Mouse (Mus musculus): Measurements from ENCODE around the gene Rassf1. TPM values are rescaled to one million over a fixed set of nuclear protein-coding genes. Genes with fewer than 3 reads are reported as not detected.

Gene Rassf1
- 14.2 and 15.7 TPM in 2 replicates for polyA plus RNA-seq (2012; rRNA removed)

DNA sequence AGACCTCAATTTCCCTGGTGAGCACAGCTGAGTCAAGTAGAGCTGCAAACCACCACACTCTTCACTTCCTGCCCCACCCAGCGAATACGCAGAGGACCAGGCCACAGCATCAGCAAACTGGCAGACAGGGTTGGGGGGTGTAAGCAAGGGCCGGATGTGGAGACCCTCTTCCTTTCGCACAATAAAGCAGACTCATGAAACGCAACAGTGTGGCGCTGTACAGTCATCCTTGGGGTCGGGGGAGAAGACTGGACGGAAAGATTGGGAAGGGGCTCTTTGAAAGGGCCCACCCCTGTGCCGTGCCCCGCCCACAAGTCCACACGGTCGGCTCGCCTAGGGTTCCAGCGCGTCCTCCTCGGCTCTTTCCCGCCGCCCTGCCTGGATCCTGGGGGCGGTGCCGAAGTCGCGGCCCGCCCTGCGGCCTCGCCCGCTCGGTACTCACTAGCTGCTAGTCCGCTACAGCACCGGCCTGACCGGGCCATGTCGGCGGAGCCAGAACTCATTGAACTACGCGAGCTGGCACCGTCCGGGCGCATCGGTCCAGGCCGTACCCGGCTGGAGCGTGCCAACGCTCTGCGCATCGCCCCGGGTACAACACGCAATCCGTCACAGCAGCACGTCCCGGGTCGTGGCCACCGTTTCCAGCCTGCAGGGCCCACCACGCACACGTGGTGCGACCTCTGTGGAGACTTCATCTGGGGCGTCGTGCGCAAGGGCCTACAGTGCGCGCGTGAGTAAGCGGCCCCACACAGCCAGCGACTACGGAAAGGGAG lies at the start of gene Rassf1:
Gene Rassf1, plus strand, starts transcription at position 439 of the 773 bp plus-strand sequence.

DNA sequence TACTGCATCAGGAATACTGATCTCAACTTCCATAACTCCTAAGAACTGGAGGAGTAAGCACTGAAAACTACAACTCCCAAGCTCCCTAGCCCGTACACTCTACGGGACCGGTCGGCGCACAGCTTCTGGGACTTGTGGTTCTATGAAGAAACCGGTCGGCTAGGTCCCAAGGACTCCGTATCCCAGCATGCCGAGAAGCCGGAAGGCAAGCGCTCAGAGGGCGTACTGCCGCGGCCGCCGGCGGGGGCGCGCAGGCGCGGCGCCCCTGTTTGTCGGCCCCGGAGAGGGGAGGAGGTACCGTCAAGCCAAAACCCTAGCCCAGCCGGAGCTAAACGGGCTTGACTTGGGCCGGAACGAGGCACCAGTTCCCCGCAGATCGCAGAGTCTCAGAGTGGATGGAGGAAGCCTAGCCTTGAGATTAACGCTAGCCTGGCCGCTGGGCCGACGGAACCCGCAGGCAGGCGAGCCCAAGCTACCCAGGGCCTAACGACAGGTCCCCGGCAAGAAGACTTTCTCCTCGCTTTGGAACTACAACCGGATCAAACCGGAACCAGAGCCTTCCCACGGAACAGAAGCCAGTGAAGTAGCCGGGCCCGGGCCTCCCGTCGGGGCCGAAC lies 17.5 kb upstream of the Rassf1 start, which contains the start of gene Tmem115:
Gene Tmem115, plus strand, starts transcription at position 155 of the 617 bp plus-strand sequence.

DNA sequence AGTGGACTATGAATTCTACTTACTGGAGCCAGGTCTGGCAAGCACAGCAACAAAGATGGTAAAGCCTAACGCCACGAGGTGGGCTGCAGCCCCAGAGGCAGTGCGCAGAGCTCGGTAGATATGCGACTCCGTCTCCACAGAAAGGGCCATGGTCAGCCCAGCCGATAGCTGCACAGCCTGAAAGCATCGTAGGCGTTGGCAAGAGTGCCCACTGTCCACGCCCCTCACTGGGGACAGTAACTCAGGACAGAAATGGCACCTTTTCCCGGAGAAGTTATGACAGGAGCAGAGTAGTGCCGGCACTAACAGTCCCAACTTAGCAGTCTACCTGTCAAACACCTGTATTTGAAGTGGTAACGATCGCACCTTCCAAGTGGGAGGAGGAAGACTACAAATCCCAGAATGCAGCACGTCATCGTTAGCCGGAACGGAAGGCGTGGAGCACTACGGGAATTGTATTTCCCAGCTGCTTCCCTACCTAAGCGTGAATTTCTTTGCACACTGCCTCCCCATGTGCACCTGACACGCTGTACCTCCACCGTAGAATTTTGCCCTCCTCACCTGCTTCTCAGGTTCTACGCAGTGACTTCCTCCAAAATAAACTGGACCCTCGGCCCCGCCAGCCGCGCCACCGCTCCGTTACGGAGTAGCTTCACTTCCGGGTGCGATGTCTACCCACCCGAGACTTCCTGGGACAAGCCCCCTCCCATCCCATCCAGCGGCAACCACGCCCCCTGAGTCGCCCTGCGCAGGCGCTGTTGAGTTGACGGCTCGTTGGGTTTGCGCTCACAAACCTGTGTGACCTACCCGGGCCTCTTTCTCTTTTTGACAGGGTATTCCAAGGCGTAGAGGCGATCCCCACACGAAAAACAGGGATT lies 9.6 kb upstream of the Rassf1 start, which contains the start of the genes Cyb561d2 and Nprl2:
Gene Cyb561d2, minus strand, starts transcription at position 720 of the 878 bp plus-strand sequence.
Gene Nprl2, plus strand, starts transcription at position 753 of the 878 bp plus-strand sequence.

DNA sequence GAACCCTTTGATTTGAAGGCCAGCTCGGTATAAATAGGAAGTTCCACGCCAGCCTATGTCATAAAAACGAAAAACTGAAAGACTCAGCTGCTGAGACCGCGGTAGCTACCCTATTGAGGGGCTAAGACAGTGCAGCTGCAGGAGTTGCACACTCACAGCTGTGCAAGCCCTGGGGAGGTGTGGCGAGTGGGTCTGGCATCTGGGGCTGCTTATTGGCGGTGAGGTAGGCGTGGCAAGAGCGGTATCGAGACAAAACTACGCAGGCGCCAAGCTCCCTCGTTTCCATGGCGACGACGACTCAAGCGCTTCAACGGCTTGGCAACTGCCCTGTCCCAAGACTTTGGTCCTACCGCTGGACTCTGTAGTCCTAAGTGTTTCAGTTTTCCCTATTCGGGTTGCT lies 4.3 kb upstream of the Rassf1 start, which contains the start of gene Zmynd10:
Gene Zmynd10, plus strand, starts transcription at position 273 of the 400 bp plus-strand sequence.

DNA sequence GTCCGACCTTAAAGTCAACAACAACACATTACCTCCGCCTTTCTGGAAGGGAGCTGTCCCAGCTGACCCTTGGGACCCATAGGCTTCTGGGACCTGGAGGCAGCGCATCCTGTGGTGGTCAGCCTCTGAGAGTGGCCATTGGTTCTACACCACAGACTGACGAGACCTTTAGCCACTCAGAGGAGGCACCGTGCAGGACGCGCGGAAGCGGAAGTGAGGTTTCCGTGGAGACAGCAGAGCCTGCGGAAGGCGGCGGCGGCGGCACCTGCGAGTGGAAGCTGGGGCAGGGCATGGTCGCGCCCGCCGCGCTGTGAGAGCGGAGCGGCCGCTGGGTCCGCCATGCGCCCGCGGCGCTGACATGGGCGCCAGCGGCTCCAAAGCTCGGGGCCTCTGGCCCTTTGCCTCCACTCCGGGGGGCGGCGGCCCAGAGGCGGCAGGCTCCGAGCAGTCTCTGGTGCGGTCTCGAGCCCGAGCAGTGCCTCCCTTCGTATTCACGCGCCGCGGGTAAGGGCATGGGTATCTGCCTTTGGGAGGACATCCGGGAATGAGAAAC lies 11.8 kb downstream of the Rassf1 start, which contains the start of gene Tusc2:
Gene Tusc2, plus strand, starts transcription at position 227 of the 553 bp plus-strand sequence.

DNA sequence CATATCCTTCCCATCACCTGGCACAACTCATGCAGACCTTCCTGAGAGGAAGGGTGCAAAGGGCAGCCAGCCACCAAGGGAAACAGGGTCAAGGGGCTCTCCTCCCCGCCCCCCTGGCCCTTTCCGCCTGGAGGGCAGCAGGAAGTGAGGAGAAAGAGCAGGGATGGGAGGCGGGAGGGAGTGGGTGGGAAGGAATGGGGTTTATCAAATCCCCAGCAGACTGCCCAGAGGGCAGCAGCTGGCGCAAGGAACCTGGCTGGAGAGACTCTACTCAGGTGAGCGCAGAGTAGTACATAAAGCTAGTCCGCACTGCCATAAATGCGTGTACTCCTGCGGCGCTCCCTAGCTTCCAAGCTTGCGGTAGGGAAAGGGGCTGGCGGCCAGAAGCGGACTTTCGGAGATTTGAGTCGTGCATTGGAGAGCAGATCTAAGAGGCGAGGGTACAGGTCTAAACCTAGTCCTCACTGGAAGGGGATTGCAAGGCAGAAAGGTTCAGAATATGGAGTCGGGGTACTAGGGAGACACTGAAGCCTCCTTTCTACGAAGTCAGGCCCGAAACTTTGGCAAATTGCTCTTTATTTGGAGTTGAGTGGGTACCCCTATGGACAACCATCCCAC lies 16.5 kb downstream of the Rassf1 start, which contains the start of gene Hyal2:
Gene Hyal2, plus strand, starts transcription at position 244 of the 618 bp plus-strand sequence.

DNA sequence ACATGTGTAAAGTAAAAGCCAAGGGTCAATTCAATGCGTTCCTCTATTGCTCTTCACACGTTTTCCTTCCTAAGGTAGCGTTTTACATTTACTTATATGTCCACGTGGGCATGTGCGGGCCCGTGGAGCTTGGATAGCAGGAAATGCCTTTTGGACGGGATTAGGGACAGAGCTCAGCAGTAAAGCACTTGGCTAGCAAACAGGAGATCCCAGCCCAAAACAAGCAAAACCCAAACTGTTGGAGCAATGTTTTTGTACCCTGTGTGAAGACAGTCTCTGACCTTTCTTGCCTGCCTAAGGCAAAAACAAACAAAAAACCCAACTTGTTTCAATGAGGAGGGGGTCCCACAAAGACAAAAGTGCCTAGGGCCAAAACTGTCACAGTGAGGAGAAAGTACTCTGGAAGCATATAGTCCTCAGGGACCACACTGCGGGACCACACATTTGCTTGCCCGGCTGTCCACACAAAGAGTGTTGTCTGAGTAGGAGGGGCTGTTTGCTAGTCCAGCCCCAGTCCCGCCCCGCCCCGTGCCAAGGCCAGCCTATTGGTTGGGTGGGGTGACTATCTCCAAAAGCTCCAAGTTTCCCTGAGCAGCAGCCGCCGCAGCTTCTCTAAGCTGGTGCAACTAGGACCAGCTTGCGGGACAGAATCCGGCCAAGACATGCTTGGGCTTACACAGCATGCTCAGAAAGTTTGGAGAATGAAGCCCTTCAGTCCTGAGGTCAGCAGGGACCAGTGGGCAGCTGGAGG lies 25.2 kb downstream of the Rassf1 start, which contains the start of gene Hyal1:
Gene Hyal1, plus strand, starts transcription at position 571 of the 751 bp plus-strand sequence.

DNA sequence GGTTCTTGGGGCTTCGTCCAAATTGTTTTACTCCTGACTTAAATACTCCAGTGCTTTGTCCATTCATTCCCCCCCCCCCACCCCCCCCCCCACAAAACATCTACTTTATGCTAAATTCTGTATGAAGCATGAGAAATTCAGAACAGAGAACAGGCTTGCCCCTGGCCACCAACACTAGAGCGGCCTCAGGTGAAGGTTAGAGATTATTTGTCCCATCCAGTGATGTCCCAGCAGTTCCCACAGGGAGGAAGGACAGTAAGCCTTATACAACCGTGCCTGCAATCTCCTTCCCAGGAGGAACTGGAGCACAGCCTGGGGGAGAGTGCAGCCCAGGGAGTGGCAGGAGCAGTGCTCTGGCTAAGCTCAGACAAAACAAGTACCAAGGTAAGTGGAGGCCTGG lies 27.2 kb downstream of the Rassf1 start, which contains the start of gene Naa80:
Gene Naa80, plus strand, starts transcription at position 301 of the 400 bp plus-strand sequence.

DNA sequence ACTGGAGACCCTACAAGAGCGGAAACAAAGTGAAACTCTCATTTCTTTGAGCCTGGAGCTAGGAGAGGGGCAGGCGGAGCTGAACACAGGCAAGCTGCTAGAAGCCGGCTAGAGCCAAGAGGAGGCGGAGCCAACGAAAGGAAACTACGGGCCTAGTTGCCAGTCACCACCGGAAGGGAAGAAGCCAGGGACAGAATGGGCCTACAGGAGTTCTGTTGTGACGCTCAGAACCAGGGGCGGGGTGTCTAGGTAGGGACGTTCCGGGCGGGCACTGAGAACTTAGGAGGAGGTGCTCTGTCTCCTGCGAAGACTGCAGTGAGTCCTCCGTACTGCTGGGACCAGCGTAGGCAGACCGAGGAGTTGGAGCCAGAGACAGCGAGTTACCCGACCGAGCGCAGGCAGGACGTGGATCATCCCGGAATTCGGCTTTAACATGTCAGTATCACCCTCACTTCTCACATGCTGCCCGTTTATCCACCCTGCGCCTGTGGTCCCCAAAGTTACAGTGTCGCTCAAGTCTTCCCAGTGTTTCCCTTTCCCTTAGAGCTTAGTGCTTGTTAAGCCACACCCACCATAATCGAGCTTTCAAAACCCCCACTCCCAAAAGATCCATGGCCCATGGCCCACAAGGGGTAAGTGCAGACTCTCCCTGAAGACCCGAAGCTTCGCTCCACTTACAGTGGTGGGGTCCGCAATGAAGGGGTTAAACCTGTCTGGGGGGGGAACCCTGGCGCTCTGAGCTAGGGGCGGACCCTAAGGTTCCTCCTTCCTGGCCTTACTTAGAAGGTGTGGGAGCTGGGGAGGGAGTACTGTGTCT lies 29.4 kb downstream of the Rassf1 start, which contains the start of gene Hyal3:
Gene Hyal3, plus strand, starts transcription at position 318 of the 817 bp plus-strand sequence.

DNA sequence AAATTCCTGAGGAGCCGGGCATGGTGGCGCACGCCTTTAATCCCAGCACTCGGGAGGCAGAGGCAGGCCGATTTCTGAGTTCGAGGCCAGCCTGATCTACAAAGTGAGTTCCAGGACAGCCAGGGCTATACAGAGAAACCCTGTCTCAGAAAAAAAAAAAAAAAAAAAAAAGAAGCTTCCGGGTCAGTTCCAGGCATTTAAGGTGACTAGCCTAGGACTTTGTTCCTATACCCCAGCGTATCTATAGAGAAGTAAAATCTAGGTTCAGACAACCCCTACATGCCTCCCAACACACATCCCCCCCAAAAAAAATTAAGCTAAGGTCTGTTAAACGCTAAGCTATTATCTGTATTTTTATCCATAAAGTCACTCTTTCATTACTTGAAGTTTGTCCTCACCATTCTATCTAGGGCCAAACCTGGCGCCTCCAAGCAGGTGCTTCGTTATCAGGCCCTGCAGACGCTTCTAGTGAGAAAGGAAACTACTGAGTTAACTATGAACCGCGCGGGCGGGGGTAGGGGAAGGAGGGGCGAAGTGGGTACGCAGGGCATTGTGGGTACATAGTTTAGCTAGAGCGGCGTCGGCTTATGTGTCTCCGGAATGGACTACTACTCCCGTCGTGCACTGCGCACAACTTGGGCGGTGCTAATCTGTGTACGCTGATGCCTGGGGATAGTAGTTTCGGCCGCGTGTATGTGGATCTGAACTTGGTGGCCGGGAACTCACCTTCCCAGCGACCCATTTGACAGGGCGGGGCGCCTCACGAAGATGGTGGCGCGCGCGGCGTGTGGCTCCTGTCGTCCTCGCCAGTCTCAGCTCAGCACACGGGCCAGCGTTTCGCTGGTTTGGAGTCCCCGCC lies 35.8 kb downstream of the Rassf1 start, which contains the start of gene Ifrd2:
Gene Ifrd2, plus strand, starts transcription at position 669 of the 859 bp plus-strand sequence.

DNA sequence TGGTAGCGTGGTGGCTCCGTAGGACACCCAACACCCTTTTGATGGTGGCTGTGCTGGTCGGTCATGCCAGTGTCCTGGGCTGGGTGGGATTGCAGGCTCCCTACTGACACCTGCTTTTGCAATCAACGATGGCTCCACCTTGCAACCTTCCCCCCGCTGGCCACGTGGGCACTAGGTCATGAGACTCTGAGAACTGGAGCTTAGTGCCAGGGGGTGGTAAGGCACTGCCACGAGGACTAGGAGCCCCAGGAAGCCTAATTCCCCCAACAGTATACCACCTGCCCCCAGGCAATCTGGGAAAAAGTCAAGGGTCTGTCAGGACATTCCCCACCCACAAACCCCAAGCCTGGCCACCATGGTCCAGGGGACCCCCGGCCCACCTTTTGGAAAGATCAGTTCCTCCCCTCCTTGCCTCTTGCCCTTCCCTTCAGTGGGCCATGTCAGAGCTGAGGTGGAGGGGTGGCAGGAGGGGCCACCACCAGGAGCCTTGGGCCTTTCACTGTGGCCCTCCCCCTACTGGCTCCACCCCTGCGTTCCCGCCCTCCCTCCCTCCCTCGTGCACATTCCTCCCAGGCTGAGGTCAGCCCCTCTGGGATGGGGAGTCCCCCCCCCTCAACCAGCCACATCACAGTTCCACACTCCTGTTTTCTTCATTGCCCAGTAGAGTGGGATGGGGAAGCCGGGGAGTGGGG lies 57.5 kb downstream of the Rassf1 start, which contains the start of gene Sema3b:
Gene Sema3b, minus strand, starts transcription at position 489 of the 692 bp plus-strand sequence.

Other genes starting within 250 kb of the Rassf1 start
- gene Hemk1, start 213.2 kb upstream of the Rassf1 start, polyA plus RNA-seq (2012; rRNA removed): 2.7 and 3.2 TPM in 2 replicates
- 0.07 and 0.10 TPM in 2 replicates for gene 6430571L13Rik, start 211.0 kb upstream of the Rassf1 start, polyA plus RNA-seq (2012; rRNA removed)
- 0.02 and 0.03 TPM in 2 replicates for gene Cacna2d2, start 151.9 kb upstream of the Rassf1 start, polyA plus RNA-seq (2012; rRNA removed)
- 6.5 and 7.8 TPM in 2 replicates for gene Tmem115, start 17.6 kb upstream of the Rassf1 start, polyA plus RNA-seq (2012; rRNA removed)
- gene Cyb561d2, start 9.4 kb upstream of the Rassf1 start, polyA plus RNA-seq (2012; rRNA removed): 9.6 and 9.8 TPM in 2 replicates
- 9.9 and 10.8 TPM in 2 replicates for gene Nprl2, start 9.3 kb upstream of the Rassf1 start, polyA plus RNA-seq (2012; rRNA removed)
- 0.14 and 0.29 TPM in 2 replicates for gene Zmynd10, start 4.3 kb upstream of the Rassf1 start, polyA plus RNA-seq (2012; rRNA removed)
- 19.4 and 22.3 TPM in 2 replicates for gene Tusc2, start 11.7 kb downstream of the Rassf1 start, polyA plus RNA-seq (2012; rRNA removed)
- gene Hyal2, start 16.4 kb downstream of the Rassf1 start, polyA plus RNA-seq (2012; rRNA removed): 19.0 and 20.3 TPM in 2 replicates
- 1.1 and 1.3 TPM in 2 replicates for gene Hyal1, start 25.4 kb downstream of the Rassf1 start, polyA plus RNA-seq (2012; rRNA removed)
- 9.6 and 12.1 TPM in 2 replicates for gene Naa80, start 27.3 kb downstream of the Rassf1 start, polyA plus RNA-seq (2012; rRNA removed)
- 0.44 and 0.53 TPM in 2 replicates for gene Hyal3, start 29.3 kb downstream of the Rassf1 start, polyA plus RNA-seq (2012; rRNA removed)
- 117 and 130 TPM in 2 replicates for gene Ifrd2, start 36.1 kb downstream of the Rassf1 start, polyA plus RNA-seq (2012; rRNA removed)
- gene Sema3b, start 57.7 kb downstream of the Rassf1 start, polyA plus RNA-seq (2012; rRNA removed): 0.17 and 0.54 TPM in 2 replicates
- gene Gnai2, start 83.8 kb downstream of the Rassf1 start, polyA plus RNA-seq (2012; rRNA removed): 115 and 121 TPM in 2 replicates
- 16.5 and 19.2 TPM in 2 replicates for gene Slc38a3, start 118.0 kb downstream of the Rassf1 start, polyA plus RNA-seq (2012; rRNA removed)
- 0.02 TPM in 1 of 2 replicates, not detected in the other for gene Gnat1, start 128.2 kb downstream of the Rassf1 start, polyA plus RNA-seq (2012; rRNA removed)
- 2.7 and 2.8 TPM in 2 replicates for gene Sema3f, start 158.9 kb downstream of the Rassf1 start, polyA plus RNA-seq (2012; rRNA removed)
- gene Rbm5, start 219.4 kb downstream of the Rassf1 start, polyA plus RNA-seq (2012; rRNA removed): 38.0 and 39.9 TPM in 2 replicates

Data from liver, embryonic 14 days (tissue).